Mouse (Mus musculus) E14TG2a.4 (cell line): ENCODE data around the gene Ttc7b.

ENCODE experiments used
- CTCF ChIP-seq: conservative IDR thresholded peaks from 2 replicates; pipeline ENCODE4 v1.5.1; 2014; ENCODE audit warnings: low read length
- NANOG ChIP-seq: IDR thresholded peaks from 2 replicates; pipeline ENCODE4 v1.6.1; 2014; ENCODE audit warnings: borderline replicate concordance, low read length, mixed read lengths
- POU5F1 ChIP-seq: IDR thresholded peaks from 2 replicates; pipeline ENCODE4 v1.6.1; 2014; ENCODE audit warnings: low read length, borderline replicate concordance

DNA sequence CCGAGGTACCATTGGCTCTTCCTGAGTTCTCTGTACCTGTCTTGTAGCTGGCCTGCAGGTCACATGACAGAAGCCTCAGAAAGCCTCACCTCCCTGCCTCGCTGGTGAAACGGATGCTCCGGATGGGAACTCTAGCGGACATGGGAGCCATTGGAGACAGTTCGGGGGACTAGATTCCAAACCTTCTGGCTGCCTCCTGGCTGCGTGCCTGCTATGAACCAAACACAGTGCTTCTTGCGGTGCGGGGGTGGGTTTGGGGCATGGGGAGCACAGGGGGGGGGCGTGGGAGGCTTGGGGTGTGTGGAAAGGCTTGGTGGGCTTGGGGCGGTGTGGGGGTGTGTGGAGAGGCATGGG is 230.5 kb downstream of the Ttc7b start:
- TF ChIP-seq CTCF (no peak), NANOG (no peak), POU5F1 (no peak)
